Mouse (Mus musculus) heart, postnatal 0 days (tissue): Measurements from ENCODE around the gene Il1r2. TPM values are rescaled to one million over a fixed set of nuclear protein-coding genes. Genes with fewer than 3 reads are reported as not detected.

Experiments
- ATAC-seq: fragments of 200-750 bp; cut with Nextera tagmentation; 2 replicates; pipeline ENCODE4 v1.8.0; 2017; ENCODE audit warnings: low read depth, moderate number of reproducible peaks, moderate library complexity; ENCODE audit not compliant: insufficient read depth
- DNase-seq: peaks from one replicate; pipeline ENCODE4 v3.0.0-alpha.2; 2016; ENCODE audit warnings: low spot score
- H3K27ac ChIP-seq: fragments of 300-500 bp; sonication (generic); 2 replicates; pipeline ENCODE4 v1.5.1; 2014; ENCODE audit warnings: low read depth, mild to moderate bottlenecking
- H3K27me3 ChIP-seq: fragments of 300-500 bp; sonication (generic); 2 replicates; pipeline ENCODE4 v1.6.1; 2014; ENCODE audit warnings: low read length, mixed read lengths; ENCODE audit not compliant: control insufficient read depth, insufficient read depth
- H3K36me3 ChIP-seq: fragments of 300-500 bp; sonication (generic); replicated peaks from 2 replicates; pipeline ENCODE4 v1.6.1; 2014; ENCODE audit warnings: low read length, mixed read lengths; ENCODE audit not compliant: control insufficient read depth, insufficient read depth
- H3K4me1 ChIP-seq: fragments of 300-500 bp; sonication (generic); 2 replicates; pipeline ENCODE4 v1.6.1; 2014; ENCODE audit warnings: antibody characterized with exemption; ENCODE audit not compliant: control insufficient read depth, insufficient read depth
- H3K4me2 ChIP-seq: fragments of 300-500 bp; sonication (generic); 2 replicates; pipeline ENCODE4 v1.6.1; 2014; ENCODE audit warnings: low read depth, mild to moderate bottlenecking, low read length, moderate library complexity
- H3K4me3 ChIP-seq: fragments of 300-500 bp; sonication (generic); 2 replicates; pipeline ENCODE4 v1.5.1; 2014; ENCODE audit warnings: low read depth, low read length
- H3K9ac ChIP-seq: fragments of 300-500 bp; sonication (generic); replicated peaks from 2 replicates; pipeline ENCODE4 v1.6.1; 2014; ENCODE audit warnings: low read depth, low read length, mixed read lengths
- H3K9me3 ChIP-seq: fragments of 300-500 bp; sonication (generic); replicated peaks from 2 replicates; pipeline ENCODE4 v1.6.1; 2016; ENCODE audit warnings: low read length; ENCODE audit not compliant: control insufficient read depth
- CTCF ChIP-seq: IDR thresholded peaks from 2 replicates; pipeline ENCODE4 v1.5.1; 2016; ENCODE audit warnings: antibody characterized with exemption, control low read depth, low read depth
- EP300 ChIP-seq: IDR thresholded peaks from 2 replicates; pipeline ENCODE4 v1.6.1; 2016; ENCODE audit warnings: antibody characterized with exemption, low read depth
- WGBS: fragments of 180-500 bp; shearing (Covaris S2); extraction: QIAGEN DNeasy Blood & Tissue Kit; methylation state at CpG from one replicate; pipeline ENCODE4 v1.1.7; 2014; 5-methylcytosine and 5-hydroxymethylcytosine counted together
- polyA plus RNA-seq: library from polyadenylated mRNA; unstranded; fragments of >200 nt; fragmentation: Nextera tagmentation; extraction: Ambion mirVana; gene quantifications from 2 replicates; pipeline ENCODE4 v1.2.1, GENCODE M21; 2015
- total RNA-seq: library from RNA; depleted of rRNA; stranded (reverse); fragments of >200 nt; gene quantifications from 2 replicates; pipeline ENCODE4 v1.2.3, GENCODE M21; 2014; ENCODE audit warnings: low replicate concordance

Gene Il1r2
- total and polyA plus RNA-seq, 2 experiments from 2014 or later = 0.15 to 1.1 TPM

GRCm38 (mm10) chr1:40061359-40061758 is 12.5 kb upstream of the Il1r2 start:
- Histone ChIP-seq H3K27ac (no peak overlapping the region), H3K9me3 (no peaks in the 10 kb centered on the region), H3K36me3 (no peaks in the 10 kb centered on the region), H3K4me3 (no peak overlapping the region), H3K9ac (no peak overlapping the region), H3K27me3 (no peaks in the 10 kb centered on the region), H3K4me2 (no peak overlapping the region), H3K4me1 (no peaks in the 10 kb centered on the region)
- DNase-seq (no peak), ATAC-seq (no peak)
- no peak for TF ChIP-seq EP300
- 80% methylated on average over 9 of the region's 9 CpGs for WGBS

GRCm38 (mm10) chr1:40063409-40063808 is 10.5 kb upstream of the Il1r2 start:
- Histone ChIP-seq H3K4me2 (no peak overlapping the region), H3K36me3 (no peaks in the 10 kb centered on the region), H3K9ac (no peak overlapping the region), H3K9me3 (no peaks in the 10 kb centered on the region), H3K27me3 (no peaks in the 10 kb centered on the region), H3K4me1 (no peaks in the 10 kb centered on the region), H3K27ac (no peak overlapping the region), H3K4me3 (no peak overlapping the region)
- 73% methylated on average over 4 of the region's 4 CpGs for WGBS
- TF ChIP-seq CTCF (no peak), EP300 (no peak)
- DNase-seq (no peak), ATAC-seq (no peak)

GRCm38 (mm10) chr1:40064508-40064907 is 9.4 kb upstream of the Il1r2 start:
- Histone ChIP-seq H3K4me2 (no peak overlapping the region), H3K27me3 (no peaks in the 10 kb centered on the region), H3K9ac (no peak overlapping the region), H3K27ac (no peak overlapping the region), H3K4me3 (no peak overlapping the region), H3K4me1 (no peaks in the 10 kb centered on the region), H3K9me3 (no peaks in the 10 kb centered on the region), H3K36me3 (no peaks in the 10 kb centered on the region)
- TF ChIP-seq CTCF (no peak), EP300 (no peak)
- 83% methylated on average over 8 of the region's 8 CpGs for WGBS
- DNase-seq (no peak), ATAC-seq (no peak)

- Histone ChIP-seq H3K4me3 (no peak overlapping the region), H3K9ac (no peak overlapping the region), H3K27me3 (no peaks in the 10 kb centered on the region), H3K4me1 (no peaks in the 10 kb centered on the region), H3K36me3 (no peaks in the 10 kb centered on the region), H3K9me3 (no peaks in the 10 kb centered on the region), H3K4me2 (no peak overlapping the region), H3K27ac (no peak overlapping the region)
- ATAC-seq = no peak
- DNase-seq = no peak
- 73% methylated on average over 4 of the region's 4 CpGs for WGBS
- TF ChIP-seq EP300 (no peak), CTCF (no peak)
Measured at GRCm38 (mm10) chr1:40072558-40072957, 1.3 kb upstream of the Il1r2 start.

GRCm38 (mm10) chr1:40077328-40077727 is 3.4 kb downstream of the Il1r2 start:
- no peak for TF ChIP-seq CTCF
- Histone ChIP-seq H3K9ac (no peak overlapping the region), H3K36me3 (no peaks in the 10 kb centered on the region), H3K27me3 (no peaks in the 10 kb centered on the region), H3K4me2 (no peak overlapping the region), H3K9me3 (no peaks in the 10 kb centered on the region), H3K27ac (no peak overlapping the region), H3K4me3 (no peak overlapping the region), H3K4me1 (no peaks in the 10 kb centered on the region)
- ATAC-seq (no peak), DNase-seq (no peak)
- WGBS = 94% methylated on average over 2 of the region's 2 CpGs

GRCm38 (mm10) chr1:40081041-40081440 is 7.2 kb downstream of the Il1r2 start:
- no peak for TF ChIP-seq CTCF
- no peak for TF ChIP-seq EP300
- WGBS = 69% methylated on average over 2 of the region's 2 CpGs
- ATAC-seq = no peak

More at GRCm38 (mm10) chr1:40081041-40081440, 7.2 kb downstream of the Il1r2 start:
- DNase-seq = no peak
- H3K4me3 ChIP-seq = no peak overlapping the region
- H3K27me3 ChIP-seq = no peaks in the 10 kb centered on the region
- no peak overlapping the region for H3K27ac ChIP-seq
- H3K4me1 ChIP-seq = peaks cover 5% of the 10 kb centered on the region; the same call in 1 of the 2 replicates
- H3K4me2 ChIP-seq = no peak overlapping the region
- H3K9me3 ChIP-seq = no peaks in the 10 kb centered on the region
- H3K36me3 ChIP-seq = no peaks in the 10 kb centered on the region
- no peak overlapping the region for H3K9ac ChIP-seq
